Mouse (Mus musculus) left cerebral cortex, adult 18-20 months (tissue): ENCODE measurements around the gene Ang. TPM values are rescaled to one million over a fixed set of nuclear protein-coding genes. Genes with fewer than 3 reads are reported as not detected.

Experiments used
- DNase-seq, 2 experiments: peaks; one replicate each; pipeline ENCODE4 v3.0.0; 2021 to 2022; ENCODE audit warnings: low spot score in 2 of 2, mixed read lengths in 1 of 2
- long read RNA-seq, 2 experiments: library from polyadenylated mRNA; stranded (forward); transcript quantifications; one replicate each; pipeline ENCODE4 v2.0.0; 2021
- total RNA-seq, 2 experiments: library from RNA; stranded (reverse); gene quantifications; 2 replicates each; pipeline ENCODE4 v1.2.3; 2021

Ang gene
- 1 to 10 TPM; 4.0 to 4.3 TPM for total RNA-seq
- long read RNA-seq, experiment 1, result 0 reads
- long read RNA-seq, experiment 2, partial matches to known transcripts, result 0 of 1 reads
- long read RNA-seq, experiment 2, other reads (novel, unspliced or antisense), result 1 of 1 reads

- DNase-seq, result peak; percentile 21 to 27
Observed at GRCm38 (mm10) chr14:51090921-51091900, at the start of gene Ang, which contains the start of gene Rnase4. Ang (plus strand) TSS chr14:51091150. Rnase4 (plus strand) TSS chr14:51091077.

- no peak for DNase-seq
Observed at GRCm38 (mm10) chr14:51041769-51042168, 49.2 kb upstream of the Ang start, which contains the start of gene Rnase9. Rnase9 (minus strand) TSS chr14:51041869.

- DNase-seq, result no peak
Observed at GRCm38 (mm10) chr14:51047846-51048245, 43.1 kb upstream of the Ang start.

GRCm38 (mm10) chr14:51050063-51050462 lies 40.9 kb upstream of the Ang start, which contains the start of gene Rnase11:
Rnase11 (minus strand) TSS chr14:51050163.
- no peak for DNase-seq

- no peak for DNase-seq
Observed at GRCm38 (mm10) chr14:51051941-51052340, 39.0 kb upstream of the Ang start.

GRCm38 (mm10) chr14:51053176-51053575 lies 37.8 kb upstream of the Ang start:
- no peak for DNase-seq

- no peak for DNase-seq
Observed at GRCm38 (mm10) chr14:51054243-51055237, 36.4 kb upstream of the Ang start.

GRCm38 (mm10) chr14:51057401-51057831 lies 33.5 kb upstream of the Ang start, which contains the start of gene Rnase12:
Rnase12 (minus strand) TSS chr14:51057661.
- no peak for DNase-seq

- DNase-seq, result no peak
Observed at GRCm38 (mm10) chr14:51060761-51061160, 30.2 kb upstream of the Ang start.

GRCm38 (mm10) chr14:51068956-51069355 lies 22.0 kb upstream of the Ang start:
- no peak for DNase-seq

GRCm38 (mm10) chr14:51069617-51070016 lies 21.3 kb upstream of the Ang start:
- no peak for DNase-seq

- no peak for DNase-seq
Observed at GRCm38 (mm10) chr14:51074335-51074734, 16.6 kb upstream of the Ang start, which contains the start of gene Olfr750. Olfr750 (minus strand) TSS chr14:51074435.

GRCm38 (mm10) chr14:51079180-51079579 lies 11.8 kb upstream of the Ang start:
- no peak for DNase-seq

- no peak for DNase-seq
Observed at GRCm38 (mm10) chr14:51081035-51081434, 9.9 kb upstream of the Ang start.

- peak; percentile 65 to 69 for DNase-seq
Observed at GRCm38 (mm10) chr14:51082599-51083581, 8.1 kb upstream of the Ang start.

- no peak for DNase-seq
Observed at GRCm38 (mm10) chr14:51083805-51084204, 7.1 kb upstream of the Ang start.

GRCm38 (mm10) chr14:51085086-51085485 lies 5.9 kb upstream of the Ang start:
- no peak for DNase-seq

GRCm38 (mm10) chr14:51085911-51086310 lies 5.0 kb upstream of the Ang start:
- no peak for DNase-seq

GRCm38 (mm10) chr14:51087762-51088161 lies 3.2 kb upstream of the Ang start:
- no peak for DNase-seq
